Mouse (Mus musculus): ENCODE results near the gene Gm20661.

- TF ChIP-seq FOSL1 (IDR thresholded peaks at IDR 0.05; ENCODE audit: insufficient read depth, low read length, poor library complexity, severe bottlenecking) (no peak), MYOD1 (IDR thresholded peaks at IDR 0.05; ENCODE audit: control insufficient read depth, insufficient read length, low read depth) (no peak), MAX (IDR thresholded peaks at IDR 0.05) (no peak), CTCF (IDR thresholded peaks at IDR 0.05; ENCODE audit: control insufficient read depth, insufficient read depth, insufficient read length) (no peak)
Measured at GRCm38 (mm10) chr9:107996049-107996448, 13.2 kb downstream of the Gm20661 start, which contains the start of gene Gm20662.
